Mouse (Mus musculus): ENCODE results near the gene Map3k13.
A peak's percentile ranks its signal among the peaks of the same experiment; 100 is the strongest.
"Not testable (repeated sequence)": the region's sequence is repeated elsewhere in the genome, so short reads cannot be mapped to it uniquely, and the experiment has no call there.

The Map3k13 gene

GRCm38 (mm10) chr16:21908906-21909305 lies 114.8 kb downstream of the Map3k13 start:
- DNase-seq (ENCODE audit: low spot score), result not testable (repeated sequence)

GRCm38 (mm10) chr16:21913347-21913746 lies 119.2 kb downstream of the Map3k13 start:
- DNase-seq (ENCODE audit: low spot score), result no peak

- DNase-seq (ENCODE audit: low spot score), result no peak
Observed at GRCm38 (mm10) chr16:21916681-21917080, 122.5 kb downstream of the Map3k13 start.

GRCm38 (mm10) chr16:21928471-21928870 lies 134.3 kb downstream of the Map3k13 start:
- DNase-seq (ENCODE audit: low spot score), result no peak

GRCm38 (mm10) chr16:21946761-21947715 lies 152.9 kb downstream of the Map3k13 start, which contains the start of gene Tmem41a:
TSS of gene Tmem41a (minus strand) at chr16:21947552.
- DNase-seq (ENCODE audit: low spot score), result peak; percentile 87

GRCm38 (mm10) chr16:21955591-21955990 lies 161.4 kb downstream of the Map3k13 start:
- DNase-seq (ENCODE audit: low spot score), result no peak

GRCm38 (mm10) chr16:21965576-21965975 lies 171.4 kb downstream of the Map3k13 start:
- DNase-seq (ENCODE audit: low spot score), result no peak

- no peak for DNase-seq (ENCODE audit: low spot score)
Observed at GRCm38 (mm10) chr16:21969874-21970273, 175.7 kb downstream of the Map3k13 start.

- DNase-seq (ENCODE audit: low spot score), result no peak
Observed at GRCm38 (mm10) chr16:21970536-21970935, 176.4 kb downstream of the Map3k13 start.

GRCm38 (mm10) chr16:21971446-21971845 lies 177.3 kb downstream of the Map3k13 start:
- DNase-seq (ENCODE audit: low spot score), result no peak

- no peak for DNase-seq (ENCODE audit: low spot score)
Observed at GRCm38 (mm10) chr16:21976203-21976602, 182.1 kb downstream of the Map3k13 start.

GRCm38 (mm10) chr16:21977347-21977746 lies 183.2 kb downstream of the Map3k13 start:
- no peak for DNase-seq (ENCODE audit: low spot score)

All from testis, postnatal 14 days (tissue).